Mouse (Mus musculus): ENCODE measurements around the gene Crisp2.
"Not testable (repeated sequence)": the region's sequence is repeated elsewhere in the genome, so short reads cannot be mapped to it uniquely, and the experiment has no call there.

The Crisp2 gene

GRCm38 (mm10) chr17:40806953-40807572 lies at the start of gene Crisp2:
TSS of gene Crisp2 (minus strand) at chr17:40807003.
- DNase-seq (ENCODE audit: low spot score in 2 of 2), result no peak

GRCm38 (mm10) chr17:40855065-40855464 lies 48.3 kb upstream of the Crisp2 start:
- no peak for DNase-seq (ENCODE audit: low spot score in 2 of 2)

GRCm38 (mm10) chr17:40837308-40837707 lies 30.5 kb upstream of the Crisp2 start:
- no peak for DNase-seq (ENCODE audit: low spot score in 2 of 2)

- no peak for DNase-seq (ENCODE audit: low spot score in 2 of 2)
Measured at GRCm38 (mm10) chr17:40831870-40832269, 25.1 kb upstream of the Crisp2 start.

- no peak for DNase-seq (ENCODE audit: low spot score in 2 of 2)
Measured at GRCm38 (mm10) chr17:40824549-40824948, 17.7 kb upstream of the Crisp2 start.

- DNase-seq (ENCODE audit: low spot score in 2 of 2), result no peak
Measured at GRCm38 (mm10) chr17:40823817-40824216, 17.0 kb upstream of the Crisp2 start.

GRCm38 (mm10) chr17:40821477-40821876 lies 14.7 kb upstream of the Crisp2 start:
- no peak for DNase-seq (ENCODE audit: low spot score in 2 of 2)

- no peak for DNase-seq (ENCODE audit: low spot score in 2 of 2)
Measured at GRCm38 (mm10) chr17:40817340-40817943, 10.6 kb upstream of the Crisp2 start.

GRCm38 (mm10) chr17:40812259-40812658 lies 5.5 kb upstream of the Crisp2 start:
- no peak for DNase-seq (ENCODE audit: low spot score in 2 of 2)

GRCm38 (mm10) chr17:40811560-40811959 lies 4.8 kb upstream of the Crisp2 start:
- DNase-seq (ENCODE audit: low spot score in 2 of 2), result no peak

GRCm38 (mm10) chr17:40810934-40811333 lies 4.1 kb upstream of the Crisp2 start, which contains the start of gene Rhag:
TSS of gene Rhag (plus strand) at chr17:40811126.
- DNase-seq (ENCODE audit: low spot score in 2 of 2), result no peak

- DNase-seq (ENCODE audit: low spot score in 2 of 2), result no peak
Measured at GRCm38 (mm10) chr17:40808071-40808470, 1.3 kb upstream of the Crisp2 start.

- no peak for DNase-seq (ENCODE audit: low spot score in 2 of 2)
Measured at GRCm38 (mm10) chr17:40806550-40806949, 253 bp downstream of the Crisp2 start.

- DNase-seq (ENCODE audit: low spot score in 2 of 2), result no peak
Measured at GRCm38 (mm10) chr17:40802707-40803340, 4.0 kb downstream of the Crisp2 start.

- peak in 1 of 2 experiments; percentile 5 for DNase-seq (ENCODE audit: low spot score in 2 of 2)
Measured at GRCm38 (mm10) chr17:40793921-40794854, 12.6 kb downstream of the Crisp2 start.

GRCm38 (mm10) chr17:40789877-40790276 lies 16.9 kb downstream of the Crisp2 start:
- no peak for DNase-seq (ENCODE audit: low spot score in 2 of 2)

GRCm38 (mm10) chr17:40767120-40767519 lies 39.7 kb downstream of the Crisp2 start:
- no peak for DNase-seq (ENCODE audit: low spot score in 2 of 2)

GRCm38 (mm10) chr17:40763662-40764061 lies 43.1 kb downstream of the Crisp2 start:
- DNase-seq (ENCODE audit: low spot score in 2 of 2), result no peak

- DNase-seq (ENCODE audit: low spot score in 2 of 2), result no peak
Measured at GRCm38 (mm10) chr17:40731724-40732123, 75.1 kb downstream of the Crisp2 start.

- no peak for DNase-seq (ENCODE audit: low spot score in 2 of 2)
Measured at GRCm38 (mm10) chr17:40731296-40731695, 75.5 kb downstream of the Crisp2 start.

GRCm38 (mm10) chr17:40726820-40727219 lies 80.0 kb downstream of the Crisp2 start, which contains the start of gene Esp1:
TSS of gene Esp1 (plus strand) at chr17:40727120.
- DNase-seq (ENCODE audit: low spot score in 2 of 2), result no peak

- not testable (repeated sequence) for DNase-seq (ENCODE audit: low spot score in 2 of 2)
Measured at GRCm38 (mm10) chr17:40717055-40717454, 89.7 kb downstream of the Crisp2 start.

Data from frontal cortex, postnatal 10 days (tissue).